Mouse (Mus musculus) limb, embryonic 10.5 days (tissue): Measurements from ENCODE around the gene Hba-a2. TPM values are rescaled to one million over a fixed set of nuclear protein-coding genes. Genes with fewer than 3 reads are reported as not detected.
A peak's percentile ranks its signal among the peaks of the same experiment; 100 is the strongest.
"Not testable (repeated sequence)": the region's sequence is repeated elsewhere in the genome, so short reads cannot be mapped to it uniquely, and the experiment has no call there.

Experiments
- DNase-seq: peaks from one replicate; pipeline ENCODE4 v3.0.0-alpha.2; 2017; ENCODE audit warnings: low spot score
- H3K27ac ChIP-seq: fragments of 300-500 bp; sonication (generic); 2 replicates; pipeline ENCODE4 v1.5.1; 2016; ENCODE audit warnings: mild to moderate bottlenecking
- H3K27me3 ChIP-seq: fragments of 300-500 bp; sonication (generic); 2 replicates; pipeline ENCODE4 v1.6.1; 2016; ENCODE audit warnings: low read depth, mild to moderate bottlenecking; ENCODE audit not compliant: poor library complexity, severe bottlenecking
- H3K36me3 ChIP-seq: fragments of 300-500 bp; sonication (generic); 2 replicates; pipeline ENCODE4 v1.6.1; 2016; ENCODE audit warnings: mild to moderate bottlenecking, moderate library complexity
- H3K4me1 ChIP-seq: fragments of 300-500 bp; sonication (generic); 2 replicates; pipeline ENCODE4 v1.6.1; 2016
- H3K4me3 ChIP-seq: fragments of 300-500 bp; sonication (generic); 2 replicates; pipeline ENCODE4 v1.5.1; 2016; ENCODE audit warnings: mild to moderate bottlenecking, moderate library complexity
- H3K9me3 ChIP-seq: fragments of 300-500 bp; sonication (generic); replicated peaks from 2 replicates; pipeline ENCODE4 v1.6.1; 2016; ENCODE audit warnings: mild to moderate bottlenecking
- WGBS: fragments of 180-500 bp; shearing (Covaris S2); methylation state at CpG from one replicate; pipeline ENCODE4 v1.1.7; 2016; 5-methylcytosine and 5-hydroxymethylcytosine counted together
- polyA plus RNA-seq: library from polyadenylated mRNA; unstranded; fragments of >200 nt; fragmentation: Nextera tagmentation; extraction: Ambion mirVana; gene quantifications from 2 replicates; pipeline ENCODE4 v1.2.1, GENCODE M21; 2016

The Hba-a2 gene
- polyA plus RNA-seq, result 3,476 and 3,759 TPM in 2 replicates

- not testable (repeated sequence) for H3K4me3 ChIP-seq, DNase-seq, H3K27me3 ChIP-seq, H3K4me1 ChIP-seq, H3K36me3 ChIP-seq, H3K9me3 ChIP-seq, H3K27ac ChIP-seq
- no CpG with 5 or more reads among the region's 4 CpGs for WGBS
These were observed at the start of gene Hba-a2 for GRCm38 (mm10) chr11:32296203-32296602. Gene Hba-a2, plus strand, starts transcription at chr11:32296489.

- Histone ChIP-seq H3K36me3 (peaks cover 94% of the 10 kb centered on the region), H3K4me1 (no peaks in the 10 kb centered on the region), H3K4me3 (no peak overlapping the region), H3K9me3 (no peaks in the 10 kb centered on the region), H3K27me3 (no peaks in the 10 kb centered on the region), H3K27ac (no peak overlapping the region)
- no peak for DNase-seq
These were observed 49.2 kb upstream of the Hba-a2 start for GRCm38 (mm10) chr11:32247068-32247467.

- H3K36me3 ChIP-seq, result peaks cover 95% of the 10 kb centered on the region
- no peaks in the 10 kb centered on the region for H3K27me3 ChIP-seq
- H3K9me3 ChIP-seq, result no peaks in the 10 kb centered on the region
- no peak for DNase-seq
- H3K4me1 ChIP-seq, result no peaks in the 10 kb centered on the region
- no peak overlapping the region for H3K27ac ChIP-seq
- H3K4me3 ChIP-seq, result no peak overlapping the region
- 87% methylated on average over 3 of the region's 3 CpGs for WGBS
These were observed 47.9 kb upstream of the Hba-a2 start for GRCm38 (mm10) chr11:32248350-32248749.

GRCm38 (mm10) chr11:32250880-32251763, 45.2 kb upstream of the Hba-a2 start:
- Histone ChIP-seq H3K4me1 (no peaks in the 10 kb centered on the region), H3K27ac (no peak overlapping the region), H3K27me3 (no peaks in the 10 kb centered on the region), H3K4me3 (no peak overlapping the region), H3K36me3 (peaks cover 94% of the 10 kb centered on the region), H3K9me3 (no peaks in the 10 kb centered on the region)
- DNase-seq, result no peak
- WGBS, result 89% methylated on average over 8 of the region's 8 CpGs

- no peak overlapping the region for H3K27ac ChIP-seq
- no peaks in the 10 kb centered on the region for H3K27me3 ChIP-seq
- peaks cover 83% of the 10 kb centered on the region for H3K36me3 ChIP-seq
- 100% methylated on average over 1 of the region's 1 CpGs for WGBS
- no peak overlapping the region for H3K4me3 ChIP-seq
- no peak for DNase-seq
- H3K4me1 ChIP-seq, result no peaks in the 10 kb centered on the region
- no peaks in the 10 kb centered on the region for H3K9me3 ChIP-seq
These were observed 43.2 kb upstream of the Hba-a2 start for GRCm38 (mm10) chr11:32253121-32253520.

GRCm38 (mm10) chr11:32256146-32256545, 40.1 kb upstream of the Hba-a2 start:
- Histone ChIP-seq H3K9me3 (no peaks in the 10 kb centered on the region), H3K4me1 (no peaks in the 10 kb centered on the region), H3K36me3 (peaks cover 80% of the 10 kb centered on the region), H3K4me3 (no peak overlapping the region), H3K27ac (no peak overlapping the region), H3K27me3 (no peaks in the 10 kb centered on the region)
- 92% methylated on average over 1 of the region's 1 CpGs for WGBS
- DNase-seq, result no peak

GRCm38 (mm10) chr11:32256566-32256965, 39.7 kb upstream of the Hba-a2 start:
- 89% methylated on average over 3 of the region's 3 CpGs for WGBS
- Histone ChIP-seq H3K36me3 (peaks cover 78% of the 10 kb centered on the region), H3K9me3 (no peaks in the 10 kb centered on the region), H3K4me3 (no peak overlapping the region), H3K27me3 (no peaks in the 10 kb centered on the region), H3K4me1 (no peaks in the 10 kb centered on the region), H3K27ac (peak overlapping the region; percentile 25; the same call in 1 of the 2 replicates)
- DNase-seq, result no peak

- no peak for DNase-seq
- peaks cover 15% of the 10 kb centered on the region for H3K4me1 ChIP-seq
- H3K4me3 ChIP-seq, result no peak overlapping the region
- H3K9me3 ChIP-seq, result no peaks in the 10 kb centered on the region
- WGBS, result 74% methylated on average over 10 of the region's 10 CpGs
- H3K36me3 ChIP-seq, result peaks cover 43% of the 10 kb centered on the region
- no peaks in the 10 kb centered on the region for H3K27me3 ChIP-seq
- no peak overlapping the region; the same call in 1 of the 2 replicates for H3K27ac ChIP-seq
These were observed 33.4 kb upstream of the Hba-a2 start for GRCm38 (mm10) chr11:32262674-32263415.

- Histone ChIP-seq H3K27ac (peak overlapping the region; percentile 36; the same call in 1 of the 2 replicates), H3K9me3 (no peaks in the 10 kb centered on the region), H3K4me3 (no peak overlapping the region), H3K27me3 (no peaks in the 10 kb centered on the region; the same call in 1 of the 2 replicates), H3K36me3 (peaks cover 25% of the 10 kb centered on the region), H3K4me1 (peaks cover 19% of the 10 kb centered on the region)
- no peak for DNase-seq
- 93% methylated on average over 3 of the region's 3 CpGs for WGBS
These were observed 31.1 kb upstream of the Hba-a2 start for GRCm38 (mm10) chr11:32265117-32265738.

GRCm38 (mm10) chr11:32266194-32266593, 30.1 kb upstream of the Hba-a2 start:
- peaks cover 19% of the 10 kb centered on the region for H3K4me1 ChIP-seq
- H3K36me3 ChIP-seq, result peaks cover 15% of the 10 kb centered on the region
- peak overlapping the region; percentile 0; the same call in 1 of the 2 replicates for H3K27ac ChIP-seq
- no peaks in the 10 kb centered on the region for H3K9me3 ChIP-seq
- WGBS, result 92% methylated on average over 6 of the region's 6 CpGs
- H3K4me3 ChIP-seq, result no peak overlapping the region
- DNase-seq, result no peak
- no peaks in the 10 kb centered on the region; the same call in 1 of the 2 replicates for H3K27me3 ChIP-seq

GRCm38 (mm10) chr11:32266776-32267175, 29.5 kb upstream of the Hba-a2 start:
- Histone ChIP-seq H3K4me1 (peaks cover 19% of the 10 kb centered on the region), H3K27ac (peak overlapping the region; percentile 98), H3K4me3 (peak overlapping the region; percentile 84), H3K9me3 (no peaks in the 10 kb centered on the region), H3K36me3 (peaks cover 11% of the 10 kb centered on the region), H3K27me3 (no peaks in the 10 kb centered on the region; the same call in 1 of the 2 replicates)
- no peak for DNase-seq
- 35% methylated on average over 6 of the region's 6 CpGs for WGBS

- Histone ChIP-seq H3K36me3 (peaks cover 6% of the 10 kb centered on the region), H3K4me3 (peak within 1 kb of the TSS; percentile 84), H3K27ac (peak within 1 kb of the TSS; percentile 98), H3K4me1 (peaks cover 19% of the 10 kb centered on the region), H3K9me3 (no peaks in the 10 kb centered on the region), H3K27me3 (no peaks in the 10 kb centered on the region; the same call in 1 of the 2 replicates)
- WGBS, result under 1% methylated on average over 54 of the region's 54 CpGs
- peak; percentile 96 for DNase-seq
These were observed 29.0 kb upstream of the Hba-a2 start, which contains the start of gene Nprl3 for GRCm38 (mm10) chr11:32267188-32267884. Gene Nprl3, minus strand, starts transcription at chr11:32267707.
